Mouse (Mus musculus): ENCODE data around the gene Cxadr.

Gene Cxadr

GRCm38 (mm10) chr16:78301183-78301830, at the start of gene Cxadr:
Cxadr (plus strand) TSS chr16:78301489.
- peak; percentile 78 to 82 for DNase-seq (ENCODE audit: low spot score in 2 of 2)

- peak; percentile 24 to 58 for DNase-seq (ENCODE audit: low spot score in 2 of 2)
Measured at GRCm38 (mm10) chr16:78258989-78259388, 42.3 kb upstream of the Cxadr start.

- no peak for DNase-seq (ENCODE audit: low spot score in 2 of 2)
Measured at GRCm38 (mm10) chr16:78260070-78260879, 41.0 kb upstream of the Cxadr start.

DNA sequence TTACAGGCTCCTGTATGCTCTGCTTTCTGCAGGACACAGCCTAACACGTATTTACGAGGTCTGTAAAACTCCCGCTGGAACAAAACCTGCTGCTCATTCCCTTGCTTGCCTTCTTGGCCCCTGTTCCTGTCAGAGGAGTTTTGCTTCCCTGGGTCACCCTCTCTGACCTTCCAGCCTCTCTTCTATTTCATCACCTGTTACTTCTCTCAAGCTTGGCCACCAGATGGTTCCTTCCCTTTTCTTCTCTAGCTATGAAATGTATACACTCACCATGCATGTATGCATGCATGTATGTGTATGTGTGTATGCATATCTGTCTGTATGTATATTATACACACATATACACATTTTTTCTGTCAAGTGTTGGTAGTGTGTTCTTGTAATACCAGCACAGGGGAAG, 39.8 kb upstream of the Cxadr start:
- DNase-seq (ENCODE audit: low spot score in 2 of 2) = no peak

DNA sequence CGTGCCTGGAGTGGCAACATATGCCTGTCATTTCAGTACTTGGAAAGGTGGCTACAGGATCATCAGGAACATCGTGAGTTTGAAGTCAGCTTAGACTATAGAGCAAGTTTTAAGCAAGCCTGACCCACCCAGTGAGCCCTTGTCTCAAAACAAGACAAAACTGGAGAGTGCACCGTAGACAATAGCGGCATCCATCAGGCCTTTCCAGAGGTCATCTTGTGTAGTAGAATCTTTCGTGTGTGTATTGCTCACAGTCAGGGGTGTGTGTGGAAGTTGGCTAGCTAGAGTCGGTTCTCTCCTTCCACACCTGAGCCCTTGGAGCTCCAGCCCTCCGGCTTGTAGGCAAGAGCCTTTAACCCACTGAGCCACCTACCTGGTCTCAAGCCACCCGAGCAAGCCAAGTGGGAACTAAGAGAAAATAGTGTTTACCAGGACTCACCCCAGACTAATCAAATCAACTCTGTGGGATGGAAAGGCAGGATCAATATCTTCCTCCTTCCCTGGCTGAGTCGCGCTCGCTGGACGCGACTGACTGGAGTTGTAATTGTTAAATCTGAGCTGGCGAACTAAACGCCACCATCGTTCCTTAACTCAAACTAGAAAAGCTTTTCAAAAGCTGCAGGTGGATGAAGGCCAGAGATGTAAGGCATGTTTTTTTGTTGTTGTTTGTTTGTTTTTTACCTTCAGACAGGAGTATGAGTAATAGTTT, 36.7 kb upstream of the Cxadr start:
- no peak for DNase-seq (ENCODE audit: low spot score in 2 of 2)

GRCm38 (mm10) chr16:78265151-78265590, 36.1 kb upstream of the Cxadr start:
- DNase-seq (ENCODE audit: low spot score in 2 of 2) = peak; percentile 40 to 53

DNA sequence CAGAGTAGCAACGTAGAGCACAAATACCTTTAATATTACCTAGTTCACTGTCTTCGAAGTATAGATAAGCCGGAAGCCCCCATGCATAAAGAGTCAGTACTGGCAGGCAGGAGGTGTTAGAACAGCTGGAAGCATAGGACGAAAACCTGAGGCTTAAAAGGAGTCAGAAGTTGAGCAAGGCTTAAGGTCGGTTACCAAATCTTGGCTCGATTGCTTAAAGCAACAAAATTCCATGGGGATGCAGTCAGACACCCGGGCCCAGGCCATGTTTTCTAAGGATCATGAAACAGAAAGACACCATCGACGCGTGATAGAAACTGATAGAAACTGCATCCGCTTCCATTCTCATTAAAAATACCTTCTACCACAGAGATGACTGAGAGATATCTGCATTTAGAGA, 35.5 kb upstream of the Cxadr start:
- DNase-seq (ENCODE audit: low spot score in 2 of 2) = no peak

DNA sequence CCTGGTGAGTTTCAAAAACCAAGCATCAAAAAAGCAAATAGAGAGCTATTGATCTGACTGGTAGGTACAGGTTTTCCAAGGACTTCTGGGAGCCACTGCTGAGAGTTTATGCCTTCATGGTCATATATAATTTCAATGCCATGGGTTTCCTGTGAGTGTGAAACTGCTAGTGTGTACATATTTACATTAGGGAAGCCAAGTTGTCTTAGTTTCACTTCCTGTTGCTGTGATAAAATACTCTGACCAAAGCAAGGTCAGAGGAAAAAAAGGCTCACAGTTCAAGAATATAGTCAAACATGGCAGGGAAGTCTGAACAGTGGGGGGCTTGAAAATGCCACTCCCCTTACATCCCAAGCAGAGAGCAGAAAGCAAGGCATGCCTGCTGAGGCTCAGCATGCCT, 33.8 kb upstream of the Cxadr start:
- no peak for DNase-seq (ENCODE audit: low spot score in 2 of 2)

GRCm38 (mm10) chr16:78268167-78268566, 33.1 kb upstream of the Cxadr start:
- DNase-seq (ENCODE audit: low spot score in 2 of 2) = no peak

DNA sequence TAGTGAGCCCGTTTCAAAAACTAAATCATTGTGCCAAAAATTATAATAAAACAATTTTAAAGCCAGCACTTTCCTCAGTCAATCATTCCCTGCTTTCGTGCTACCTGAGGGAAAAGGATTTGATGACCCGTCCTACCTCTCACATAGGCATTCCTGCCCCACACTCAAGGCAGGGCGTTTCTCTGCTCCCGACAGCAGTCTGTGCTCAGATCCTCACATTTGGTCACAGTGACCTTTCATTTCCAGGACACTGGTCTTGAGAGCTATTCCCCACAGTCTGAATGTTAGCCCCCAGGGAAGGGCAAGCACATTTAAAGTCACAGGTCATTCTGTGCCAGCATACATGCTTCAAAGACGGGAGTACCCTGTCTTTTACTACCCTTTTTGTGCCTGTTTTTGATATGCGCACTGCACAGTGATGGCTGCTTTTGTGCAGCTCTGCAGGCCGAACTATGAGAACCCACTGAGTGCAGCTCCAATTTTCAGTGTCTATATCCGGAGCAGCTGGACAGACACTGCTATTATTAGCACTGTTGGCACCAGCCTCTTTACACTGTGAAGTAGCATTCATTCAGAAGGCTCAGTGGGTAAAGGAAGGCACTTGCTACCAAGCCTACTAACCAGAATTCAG, 26.3 kb upstream of the Cxadr start:
- DNase-seq (ENCODE audit: low spot score in 2 of 2) = peak; percentile 16 to 49

- DNase-seq (ENCODE audit: low spot score in 2 of 2) = no peak
Measured at GRCm38 (mm10) chr16:78277567-78277966, 23.7 kb upstream of the Cxadr start.

GRCm38 (mm10) chr16:78280093-78280881, 21.0 kb upstream of the Cxadr start:
- DNase-seq (ENCODE audit: low spot score in 2 of 2) = no peak

GRCm38 (mm10) chr16:78283231-78283630, 18.1 kb upstream of the Cxadr start:
- DNase-seq (ENCODE audit: low spot score in 2 of 2) = no peak

GRCm38 (mm10) chr16:78294051-78294450, 7.2 kb upstream of the Cxadr start:
- no peak for DNase-seq (ENCODE audit: low spot score in 2 of 2)

DNA sequence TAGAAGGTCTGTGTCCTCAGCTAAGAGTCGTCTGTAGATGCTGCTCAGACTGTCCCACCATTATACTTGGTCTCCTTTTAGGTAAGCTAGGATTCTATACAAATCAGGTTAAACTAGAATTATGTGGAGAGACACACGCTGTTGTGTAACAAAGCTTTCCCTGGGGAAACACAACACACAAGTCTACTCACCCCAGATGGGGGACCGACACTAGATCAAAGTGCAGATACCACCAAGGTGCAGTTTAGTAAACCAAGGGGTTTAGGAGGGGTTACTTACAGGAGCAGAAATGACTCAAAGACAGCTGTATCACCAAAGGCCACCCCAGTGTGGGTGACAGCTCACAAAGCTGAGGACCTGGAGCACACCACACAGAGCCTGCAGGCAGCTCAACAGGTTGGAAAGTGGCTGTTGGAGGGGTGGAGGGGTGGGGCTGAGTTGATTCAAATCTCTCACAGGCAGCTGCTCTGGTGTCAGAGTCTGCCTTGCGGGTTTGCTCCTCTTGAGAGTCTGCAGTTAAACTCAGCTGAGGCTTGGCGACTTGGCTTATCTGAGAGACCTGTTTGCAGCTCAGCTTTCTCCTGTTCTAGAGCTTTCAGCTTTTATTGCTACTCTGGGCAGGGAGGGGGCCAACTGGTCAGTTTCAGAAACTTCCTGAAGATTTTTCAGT, 6.5 kb upstream of the Cxadr start:
- DNase-seq (ENCODE audit: low spot score in 2 of 2) = no peak

- DNase-seq (ENCODE audit: low spot score in 2 of 2) = no peak
Measured at GRCm38 (mm10) chr16:78295601-78296000, 5.7 kb upstream of the Cxadr start.

- no peak for DNase-seq (ENCODE audit: low spot score in 2 of 2)
Measured at GRCm38 (mm10) chr16:78296114-78296513, 5.2 kb upstream of the Cxadr start.

DNA sequence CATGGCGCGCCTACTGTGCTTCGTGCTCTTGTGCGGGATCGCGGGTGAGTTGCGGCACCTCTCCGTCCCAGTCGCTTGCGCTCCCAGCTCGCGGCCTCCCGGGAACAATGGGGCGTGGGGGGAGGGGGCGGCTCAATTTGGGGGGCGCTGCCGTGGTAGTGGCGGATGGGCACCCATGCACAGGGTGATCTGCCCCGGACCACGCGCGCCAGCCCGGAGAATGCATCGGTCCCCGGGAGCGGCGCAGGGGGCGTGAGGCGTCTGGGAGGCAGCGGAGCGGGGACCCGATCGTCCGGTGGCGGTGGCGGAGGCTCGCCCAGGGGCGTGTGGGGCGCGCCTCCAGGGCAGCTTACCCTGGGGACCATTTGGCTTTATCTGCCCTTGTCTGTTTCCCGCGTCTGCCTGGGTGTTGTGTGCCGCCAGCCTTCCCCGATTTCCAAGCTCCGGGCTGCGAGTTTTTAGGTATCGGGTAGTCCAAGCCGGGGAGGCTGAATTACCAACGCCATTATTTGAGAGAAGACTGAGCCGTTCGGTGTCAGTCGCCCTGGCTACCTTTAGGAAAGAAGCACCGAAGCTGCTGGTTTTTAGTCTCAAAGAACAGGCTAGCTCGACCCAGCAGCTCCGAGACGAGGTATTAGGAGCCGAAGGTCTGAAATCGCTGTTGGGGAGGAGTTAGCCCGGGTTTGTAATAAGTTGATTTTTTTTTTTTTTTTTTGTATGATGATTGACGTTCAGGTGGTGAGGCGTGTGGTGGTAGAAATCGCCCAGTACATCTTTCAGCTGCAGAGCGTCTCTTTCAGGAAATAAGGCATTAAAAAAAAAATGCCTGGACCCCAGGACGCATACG, 765 bp downstream of the Cxadr start:
- DNase-seq (ENCODE audit: low spot score in 2 of 2) = no peak

DNA sequence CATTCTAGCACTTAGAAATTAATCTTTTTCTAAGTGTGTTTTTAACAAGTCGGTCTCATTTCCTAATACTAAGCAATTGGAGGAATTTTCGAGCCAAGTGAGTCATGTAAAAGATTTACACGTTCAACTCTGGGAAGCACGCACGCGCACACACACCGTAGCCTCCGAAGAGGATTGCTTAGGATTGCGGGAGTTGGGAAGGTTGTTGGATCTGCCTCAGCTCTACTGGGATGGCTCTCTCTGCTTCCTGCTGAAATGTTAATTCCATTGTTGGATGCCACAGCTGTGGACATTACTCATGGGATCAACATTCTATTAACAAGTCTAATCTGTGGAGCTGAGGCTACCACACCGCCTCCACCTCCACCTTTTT, 1.4 kb downstream of the Cxadr start:
- peak; percentile 44 to 63 for DNase-seq (ENCODE audit: low spot score in 2 of 2)

- DNase-seq (ENCODE audit: low spot score in 2 of 2) = no peak
Measured at GRCm38 (mm10) chr16:78305606-78306100, 4.4 kb downstream of the Cxadr start.
